Mouse (Mus musculus): ENCODE measurements at regions not wholly inside any gene's neighbourhood (a gene's known extent, or its start where the extent isn't known, plus 50 kb on each side); places are given as distances from the start of the nearest gene placed in this dataset.

DNA sequence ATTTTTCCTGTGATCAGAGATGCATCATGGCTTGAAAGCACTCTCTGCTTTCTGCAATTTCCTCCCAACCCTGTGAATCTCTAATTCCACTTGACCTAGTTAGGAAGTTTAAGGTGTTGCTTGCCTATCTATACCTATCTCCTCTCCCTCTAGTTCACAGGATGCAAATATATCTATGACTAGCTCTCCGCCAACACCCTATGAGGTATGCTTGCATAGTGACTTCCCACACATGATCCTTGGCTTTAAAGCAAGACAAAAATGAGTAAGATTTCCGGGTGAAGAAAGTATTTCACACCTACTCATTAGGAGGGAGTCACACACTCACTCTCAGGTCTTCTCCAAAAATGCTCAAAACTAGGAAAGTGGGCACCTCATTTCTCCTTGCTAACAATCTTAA, 169.6 kb upstream of the Tas2r134 start:
- Histone ChIP-seq H3K4me1 (ENCODE audit: control insufficient read depth in 1 of 2, insufficient read depth in 2 of 2, low read length in 2 of 2) (no peaks in the 10 kb centered on the region), H3K27me3 (ENCODE audit: control insufficient read depth in 1 of 2, insufficient read depth in 2 of 2, low read length in 2 of 2) (peaks cover 0 to 1% of the 10 kb centered on the region in 2 experiments; a peak in 2 of 4 replicates), H3K36me3 (ENCODE audit: control insufficient read depth in 1 of 2, insufficient read depth in 2 of 2, low read length in 2 of 2) (no peaks in the 10 kb centered on the region), H3K9ac (ENCODE audit: control insufficient read depth, low read depth, low read length, poor library complexity, severe bottlenecking) (no peak overlapping the region), H3K27ac (ENCODE audit: control insufficient read depth, low read depth, low read length) (no peak overlapping the region), H3K79me2 (ENCODE audit: control insufficient read depth, insufficient read depth, low read length, poor library complexity) (no peaks in the 10 kb centered on the region), H3K4me3 (ENCODE audit: control insufficient read depth in 1 of 2, insufficient read depth in 1 of 2, low read depth in 2 of 2, low read length in 2 of 2) (no peak overlapping the region), H3K9me3 (replicated peaks; ENCODE audit: insufficient read depth, low read length) (no peaks in the 10 kb centered on the region)
- no peak for TF ChIP-seq BHLHE40 (IDR thresholded peaks at IDR 0.05; ENCODE audit: borderline replicate concordance, low read depth, low read length)
- no peak for TF ChIP-seq POLR2AphosphoS2 (IDR thresholded peaks at IDR 0.05; ENCODE audit: low read length)
- no peak for TF ChIP-seq ZKSCAN1 (IDR thresholded peaks at IDR 0.05; ENCODE audit: low read depth, low read length)
- DNase-seq (ENCODE audit: low read depth, low spot score): no peak

DNA sequence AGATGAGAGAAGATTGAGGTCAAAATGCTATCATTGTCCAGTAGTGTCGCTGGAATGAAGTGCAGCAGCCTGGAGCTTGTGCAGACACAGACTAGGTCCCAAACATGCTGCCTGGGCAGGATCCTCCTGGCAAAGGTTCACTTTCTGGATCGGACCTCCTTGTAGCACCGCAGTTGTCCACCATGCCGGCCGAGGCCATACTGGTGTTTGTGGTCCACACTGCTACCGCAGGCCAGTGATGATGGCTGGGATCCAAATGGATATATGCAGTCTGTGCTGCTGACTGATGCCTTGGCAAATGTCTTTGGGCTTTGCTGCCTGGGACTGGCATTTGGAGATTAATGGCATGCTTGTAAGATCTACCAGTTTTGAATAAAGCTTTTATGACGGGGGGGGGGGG, 174.5 kb upstream of the Tas2r134 start:
- no peak overlapping the region for H3K27ac ChIP-seq (ENCODE audit: control insufficient read depth, low read depth, low read length)
- H3K36me3 ChIP-seq (ENCODE audit: control insufficient read depth in 1 of 2, insufficient read depth in 2 of 2, low read length in 2 of 2): no peaks in the 10 kb centered on the region
- TF ChIP-seq JUND (IDR thresholded peaks at IDR 0.05; ENCODE audit: low read depth, low read length) (no peak), HCFC1 (IDR thresholded peaks at IDR 0.05; ENCODE audit: low read depth, low read length) (no peak), CHD1 (IDR thresholded peaks at IDR 0.05; ENCODE audit: low read depth, low read length) (no peak), ZMIZ1 (IDR thresholded peaks at IDR 0.05; ENCODE audit: low read depth, low read length) (no peak), ELF1 (IDR thresholded peaks at IDR 0.05; ENCODE audit: low read depth, low read length) (no peak), CHD2 (IDR thresholded peaks at IDR 0.05; ENCODE audit: low read length) (no peak), TCF12 (IDR thresholded peaks at IDR 0.05; ENCODE audit: low read depth, low read length) (no peak), USF1 (IDR thresholded peaks at IDR 0.05; ENCODE audit: low read depth, low read length) (no peak), CTCF (IDR thresholded peaks at IDR 0.05 in 2 of 3, conservative IDR thresholded peaks at IDR 0.05 in 1 of 3; ENCODE audit: control insufficient read depth in 1 of 3, insufficient read depth in 1 of 3, low read depth in 2 of 3, low read length in 3 of 3, poor library complexity in 1 of 3, severe bottlenecking in 1 of 3) (no peak), MXI1 (IDR thresholded peaks at IDR 0.05; ENCODE audit: low read depth, low read length) (no peak), UBTF (IDR thresholded peaks at IDR 0.05; ENCODE audit: borderline replicate concordance, insufficient read depth, low read depth, low read length) (no peak), ZNF384 (IDR thresholded peaks at IDR 0.05; ENCODE audit: low read depth, low read length) (no peak)
- H3K79me2 ChIP-seq (ENCODE audit: control insufficient read depth, insufficient read depth, low read length, poor library complexity): no peaks in the 10 kb centered on the region
- no peak overlapping the region for H3K4me3 ChIP-seq (ENCODE audit: control insufficient read depth in 1 of 2, insufficient read depth in 1 of 2, low read depth in 2 of 2, low read length in 2 of 2)
- DNase-seq (ENCODE audit: low read depth, low spot score): no peak
- H3K9me3 ChIP-seq (replicated peaks; ENCODE audit: insufficient read depth, low read length): no peaks in the 10 kb centered on the region
- no peaks in the 10 kb centered on the region for H3K27me3 ChIP-seq (ENCODE audit: control insufficient read depth in 1 of 2, insufficient read depth in 2 of 2, low read length in 2 of 2)
- no peaks in the 10 kb centered on the region for H3K4me1 ChIP-seq (ENCODE audit: control insufficient read depth in 1 of 2, insufficient read depth in 2 of 2, low read length in 2 of 2)
- no peak overlapping the region for H3K9ac ChIP-seq (ENCODE audit: control insufficient read depth, low read depth, low read length, poor library complexity, severe bottlenecking)

DNA sequence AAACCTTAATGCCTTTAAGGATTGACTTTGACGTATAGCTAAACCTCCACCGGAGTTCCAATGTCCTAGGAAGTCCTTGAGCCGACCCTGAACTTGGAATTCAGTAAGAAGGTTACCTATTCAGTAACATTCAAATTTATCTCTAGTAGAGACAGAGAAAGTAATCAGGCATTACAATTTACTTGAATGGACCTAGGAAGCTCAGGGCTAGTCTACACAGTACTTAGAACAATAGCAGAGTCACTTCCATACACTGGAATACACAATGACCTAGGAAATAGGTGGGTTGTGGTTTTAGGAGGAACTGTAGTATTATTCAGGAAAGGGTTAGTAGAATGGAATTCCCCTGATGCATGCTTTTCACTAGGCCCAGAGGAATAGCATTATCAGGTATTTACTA, 179.2 kb upstream of the Tas2r134 start:
- no peaks in the 10 kb centered on the region for H3K79me2 ChIP-seq (ENCODE audit: control insufficient read depth, insufficient read depth, low read length, poor library complexity)
- H3K9ac ChIP-seq (ENCODE audit: control insufficient read depth, low read depth, low read length, poor library complexity, severe bottlenecking): no peak overlapping the region
- H3K27ac ChIP-seq (ENCODE audit: control insufficient read depth, low read depth, low read length): no peak overlapping the region
- DNase-seq (ENCODE audit: low read depth, low spot score): no peak
- no peaks in the 10 kb centered on the region for H3K9me3 ChIP-seq (replicated peaks; ENCODE audit: insufficient read depth, low read length)
- H3K4me3 ChIP-seq (ENCODE audit: control insufficient read depth in 1 of 2, insufficient read depth in 1 of 2, low read depth in 2 of 2, low read length in 2 of 2): no peak overlapping the region
- H3K27me3 ChIP-seq (ENCODE audit: control insufficient read depth in 1 of 2, insufficient read depth in 2 of 2, low read length in 2 of 2): no peaks in the 10 kb centered on the region
- TF ChIP-seq USF2 (IDR thresholded peaks at IDR 0.05; ENCODE audit: borderline replicate concordance in 1 of 2, insufficient read depth in 1 of 2, low read depth in 1 of 2, low read length in 2 of 2): no peak
- H3K36me3 ChIP-seq (ENCODE audit: control insufficient read depth in 1 of 2, insufficient read depth in 2 of 2, low read length in 2 of 2): no peaks in the 10 kb centered on the region
- H3K4me1 ChIP-seq (ENCODE audit: control insufficient read depth in 1 of 2, insufficient read depth in 2 of 2, low read length in 2 of 2): no peaks in the 10 kb centered on the region

Measured in MEL (cell line).